Mouse (Mus musculus) ovary, adult 18-20 months (tissue): Measurements from ENCODE around the gene Capn6.

Source experiments
- DNase-seq: peaks from one replicate; pipeline ENCODE4 v3.0.0; 2022; ENCODE audit warnings: low spot score, mixed read lengths

Gene Capn6

DNA sequence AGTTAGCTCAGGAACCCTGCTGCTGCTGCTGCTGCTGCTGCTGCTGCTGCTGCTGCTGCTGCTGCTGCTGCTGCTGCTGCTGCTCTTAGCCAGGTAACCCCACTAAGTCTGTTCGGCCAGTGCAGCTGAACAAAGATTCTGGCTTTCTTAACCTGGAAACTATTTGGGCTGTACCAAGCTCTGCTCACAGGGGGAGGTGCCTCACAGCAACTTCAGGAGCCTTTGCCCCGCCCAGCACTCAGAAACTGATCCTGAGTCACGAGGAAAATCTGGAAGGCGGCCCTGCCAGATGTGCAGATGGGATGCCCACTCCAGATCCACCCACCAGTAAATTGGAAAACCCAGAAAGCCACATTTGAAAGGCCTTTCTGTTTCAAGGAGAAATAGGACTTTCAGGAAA lies at the start of gene Capn6:
Gene Capn6, minus strand, starts transcription at position 203 of the 400 bp plus-strand sequence.
- DNase-seq, result no peak

DNA sequence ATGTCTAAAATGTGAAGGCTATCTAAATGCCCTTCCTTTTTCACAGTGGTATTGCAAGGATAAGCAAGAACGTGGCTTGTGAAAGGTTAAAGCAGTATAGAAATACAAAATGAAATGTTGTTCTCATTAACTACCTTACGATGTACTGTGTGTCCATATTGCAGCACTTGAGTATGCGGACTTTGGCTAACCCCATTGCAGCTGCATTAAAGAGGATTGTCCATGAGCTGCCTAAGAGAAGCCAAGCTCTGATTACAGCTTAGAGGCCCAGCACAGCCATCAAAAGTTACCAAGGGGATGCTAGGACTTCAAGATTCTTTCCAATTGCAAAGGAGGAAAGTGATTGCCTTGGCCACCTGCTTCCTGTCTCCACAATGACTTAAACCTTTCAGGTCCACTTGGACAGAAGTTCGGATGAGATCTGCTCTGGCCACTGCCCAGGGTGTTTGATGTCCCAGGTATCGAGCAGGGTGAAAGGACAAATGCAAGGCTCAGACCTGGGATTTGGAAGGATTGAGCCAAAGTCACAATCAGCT lies 40.0 kb upstream of the Capn6 start:
- no peak for DNase-seq

DNA sequence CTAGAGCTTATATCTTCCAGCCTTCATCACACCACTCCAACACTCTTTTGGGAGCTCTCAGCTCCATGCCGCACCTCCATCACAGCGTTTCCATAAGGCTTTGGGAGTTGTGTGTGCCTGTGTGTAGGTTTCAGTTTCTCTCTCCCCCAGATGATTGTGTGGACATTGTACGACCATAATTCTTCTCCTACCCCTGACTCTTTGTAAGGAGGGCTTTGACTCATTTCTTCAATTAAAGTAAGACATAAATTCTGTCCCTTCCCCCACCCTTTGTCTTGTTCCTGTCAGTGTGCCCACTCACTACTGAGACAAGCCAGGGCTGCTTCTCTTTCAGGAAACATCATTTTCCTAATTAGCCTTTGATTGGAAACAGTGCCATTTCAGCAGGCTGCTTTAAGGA lies 24.1 kb upstream of the Capn6 start:
- no peak for DNase-seq

DNA sequence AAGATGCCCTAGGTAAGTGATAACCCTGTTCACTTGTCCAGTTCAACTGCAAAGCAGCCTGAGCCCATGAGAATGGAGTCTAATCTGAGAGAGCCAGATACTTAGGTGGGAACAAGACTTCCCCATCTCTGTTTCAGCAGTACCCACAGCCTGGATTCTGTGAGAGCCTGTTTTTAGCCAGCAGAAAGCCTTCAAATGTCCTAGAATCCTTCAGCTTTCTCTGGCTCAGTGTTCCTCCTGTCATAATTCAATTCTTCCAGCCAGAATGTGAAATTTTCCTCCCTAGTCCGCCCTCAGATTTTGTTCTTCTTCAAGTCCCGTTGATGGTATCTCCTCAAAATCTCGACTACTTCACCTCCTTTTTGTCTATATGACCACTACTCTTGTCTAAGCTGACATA lies 22.8 kb upstream of the Capn6 start:
- DNase-seq, result no peak

DNA sequence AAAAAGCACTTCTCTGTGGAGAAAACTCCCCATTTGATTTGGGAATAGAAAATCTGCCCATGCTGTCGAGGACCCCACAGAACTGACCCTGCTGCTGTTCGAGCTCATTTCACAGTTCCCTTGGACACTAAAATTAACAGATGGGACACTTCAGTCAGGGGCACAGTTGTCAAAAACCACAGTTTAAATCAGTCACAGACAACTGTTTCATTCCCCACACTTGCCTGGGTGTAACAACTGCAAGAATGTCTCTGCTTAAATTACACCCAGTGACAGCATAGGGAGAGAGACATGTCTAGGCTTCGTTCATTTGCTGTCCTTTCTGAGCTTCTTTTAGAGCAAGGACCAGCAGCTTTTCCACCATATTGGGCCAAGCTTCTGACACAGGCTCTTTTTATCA lies 19.4 kb upstream of the Capn6 start:
- DNase-seq, result no peak

DNA sequence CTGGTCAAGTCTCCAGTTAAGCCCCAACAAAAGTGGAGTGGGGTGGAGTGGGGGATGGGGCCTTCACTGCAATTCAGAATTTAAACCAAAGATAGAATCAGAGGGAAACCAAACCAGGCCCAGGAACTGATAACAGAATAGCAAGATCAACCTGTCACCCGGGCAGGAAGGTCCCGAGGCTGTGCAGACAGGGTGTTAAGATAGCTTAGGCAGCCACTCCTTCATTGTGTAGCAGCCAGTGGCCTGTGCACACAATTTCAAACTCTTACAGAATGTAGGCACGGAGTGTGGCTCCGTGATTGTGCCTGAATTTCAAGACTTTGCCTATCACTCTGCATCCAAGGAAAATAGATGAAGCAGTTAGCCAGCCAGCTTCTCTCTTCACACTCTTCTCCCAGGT lies 693 bp downstream of the Capn6 start:
- DNase-seq, result no peak

DNA sequence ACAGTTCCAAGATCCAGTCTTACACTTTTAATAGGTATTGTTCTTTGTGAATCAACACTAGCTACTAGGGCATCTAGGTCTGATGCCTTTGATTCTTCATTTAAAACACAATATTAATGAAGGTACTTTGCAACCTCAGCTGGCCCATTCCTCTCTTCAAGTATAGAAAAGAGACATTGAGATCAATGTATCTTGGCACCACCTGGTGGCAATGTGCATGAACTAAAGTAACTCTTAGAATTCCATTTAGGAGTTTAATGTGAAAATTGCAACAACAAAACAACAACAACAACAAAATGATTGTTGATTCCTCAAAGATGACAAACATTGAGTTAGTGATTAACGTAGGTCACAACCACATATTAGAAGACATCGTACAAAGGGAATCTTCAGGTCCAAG lies 8.3 kb downstream of the Capn6 start:
- no peak for DNase-seq

DNA sequence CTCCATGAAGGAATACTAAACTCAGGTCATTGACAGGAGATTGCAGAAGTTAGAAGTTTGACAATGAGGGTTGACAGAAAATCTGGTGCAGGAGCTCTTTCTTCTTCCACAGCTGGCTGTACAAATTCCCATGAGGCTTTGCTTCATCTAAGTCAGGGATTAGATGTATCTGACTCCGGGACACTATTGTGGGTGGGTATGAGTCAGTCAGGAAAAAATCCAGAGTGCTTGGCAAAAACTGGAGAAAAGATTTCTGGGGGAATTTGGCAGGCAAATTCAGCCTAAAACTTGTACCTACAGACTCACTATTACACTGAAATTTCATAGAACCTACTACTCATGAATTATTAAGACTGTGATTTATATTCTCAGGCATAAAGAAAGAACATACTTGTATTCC lies 11.3 kb downstream of the Capn6 start:
- DNase-seq, result no peak

DNA sequence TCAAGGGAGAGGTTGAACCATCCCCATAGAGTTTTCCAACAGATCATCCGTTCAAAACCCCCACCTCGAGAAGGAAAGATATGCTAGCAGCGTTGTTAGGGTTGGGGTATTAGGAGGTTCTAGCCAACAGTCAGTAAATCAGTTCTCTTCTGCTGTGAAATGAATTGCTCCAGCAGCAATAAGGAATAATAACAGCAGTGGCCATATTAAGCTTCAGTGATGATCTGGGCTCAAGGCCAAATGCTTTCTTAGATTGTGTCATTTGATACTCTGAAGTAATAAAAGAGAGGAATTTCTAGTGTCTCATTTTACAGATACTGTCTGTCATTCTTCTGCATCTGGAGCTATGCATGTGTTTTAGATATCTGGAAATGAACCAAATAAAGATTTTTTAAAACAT lies 64.7 kb downstream of the Capn6 start:
- DNase-seq, result no peak
